In genomic region chr14:57978144-57978543, GRCm38 (mm10) we compare ENCODE assay signal across 25 mouse cellular contexts. TPM values are rescaled to one million over a fixed set of nuclear protein-coding genes. Genes with fewer than 3 reads are reported as not detected.
DNase-seq lines count a peak whose midpoint lies in the region; ATAC-seq and TF ChIP-seq lines count a peak whose summit lies in the region.
"Had no signal": no experiment of that assay in that cellular context is flagged by ENCODE, and none has a peak within 500 bp of the region (broad histone marks: within the 10 kb centered on the region; RNA-seq: fewer than 3 reads in every experiment).

No protein-coding gene starts in this region.

- no peaks in the 10 kb centered on the region for H3K36me3 ChIP-seq in hindbrain, embryonic 11.5 days (ENCODE audit: control insufficient read depth, insufficient read depth, low read length)
- H3K36me3 ChIP-seq in hindbrain, postnatal 0 days (ENCODE audit: insufficient read depth, low read length) = no peaks in the 10 kb centered on the region
- no peaks in the 10 kb centered on the region for H3K36me3 ChIP-seq in embryonic facial prominence, embryonic 15.5 days
- H3K36me3 ChIP-seq in limb, embryonic 12.5 days = no peaks in the 10 kb centered on the region
- H3K36me3 ChIP-seq in kidney, embryonic 16.5 days (ENCODE audit: insufficient read depth, low read length) = no peaks in the 10 kb centered on the region
- H3K36me3 ChIP-seq: forebrain, embryonic 15.5 days; heart, embryonic 10.5 days; heart, embryonic 15.5 days; hindbrain, embryonic 13.5 days; midbrain, embryonic 13.5 days; neural tube, embryonic 13.5 days had no signal

- no peak for TF ChIP-seq CTCF in hindbrain, postnatal 0 days (IDR thresholded peaks at IDR 0.05; ENCODE audit: low read depth)

- H3K9me3 ChIP-seq in hindbrain, embryonic 11.5 days (ENCODE audit: control insufficient read depth, low read length) = no peaks in the 10 kb centered on the region
- no peaks in the 10 kb centered on the region for H3K9me3 ChIP-seq in hindbrain, postnatal 0 days (ENCODE audit: low read length)
- no peaks in the 10 kb centered on the region for H3K9me3 ChIP-seq in embryonic facial prominence, embryonic 15.5 days (replicated peaks)
- H3K9me3 ChIP-seq in limb, embryonic 12.5 days = no peaks in the 10 kb centered on the region
- no peaks in the 10 kb centered on the region for H3K9me3 ChIP-seq in kidney, embryonic 16.5 days (ENCODE audit: low read length)
- H3K9me3 ChIP-seq: forebrain, embryonic 15.5 days; heart, embryonic 10.5 days; heart, embryonic 15.5 days; hindbrain, embryonic 13.5 days; midbrain, embryonic 13.5 days; neural tube, embryonic 13.5 days; stomach, embryonic 15.5 days had no signal

- no peak overlapping the region for H3K4me3 ChIP-seq in hindbrain, embryonic 11.5 days (ENCODE audit: low read depth, low read length)
- H3K4me3 ChIP-seq in hindbrain, postnatal 0 days (ENCODE audit: low read length) = no peak overlapping the region
- H3K4me3 ChIP-seq in embryonic facial prominence, embryonic 15.5 days (replicated peaks) = no peak overlapping the region
- H3K4me3 ChIP-seq in limb, embryonic 12.5 days (replicated peaks) = no peak overlapping the region
- no peak overlapping the region for H3K4me3 ChIP-seq in kidney, embryonic 16.5 days (ENCODE audit: low read length)
- H3K4me3 ChIP-seq: forebrain, embryonic 15.5 days; heart, embryonic 10.5 days; heart, embryonic 15.5 days; hindbrain, embryonic 13.5 days; left cerebral cortex, adult 2 months; midbrain, embryonic 13.5 days; neural tube, embryonic 13.5 days; stomach, embryonic 15.5 days had no signal

- DNase-seq in hindbrain, embryonic 11.5 days (ENCODE audit: low spot score) = peak; percentile 3
- no peak for DNase-seq in hindbrain, postnatal 0 days (ENCODE audit: low spot score)
- no peak for DNase-seq in cerebellum, postnatal 4 days (ENCODE audit: low spot score in 2 of 2)
- DNase-seq in retina, postnatal 1 day = no peak
- DNase-seq: adrenal gland, postnatal 25 days; cerebellum, adult 11-12 months; cerebellum, adult 9-11 months; kidney, adult 9 months; kidney, postnatal 25 days; lung, postnatal 36 days; right cerebral cortex, postnatal 25 days; thymus, postnatal 14 days had no signal

- H3K9ac ChIP-seq in hindbrain, embryonic 11.5 days (ENCODE audit: low read depth, low read length) = no peak overlapping the region
- no peak overlapping the region for H3K9ac ChIP-seq in hindbrain, postnatal 0 days (replicated peaks; ENCODE audit: low read length)
- no peak overlapping the region for H3K9ac ChIP-seq in embryonic facial prominence, embryonic 15.5 days
- no peak overlapping the region for H3K9ac ChIP-seq in limb, embryonic 12.5 days (replicated peaks)
- no peak overlapping the region for H3K9ac ChIP-seq in kidney, embryonic 16.5 days (replicated peaks; ENCODE audit: low read length)
- H3K9ac ChIP-seq: forebrain, embryonic 15.5 days; heart, embryonic 15.5 days; hindbrain, embryonic 13.5 days; midbrain, embryonic 13.5 days; neural tube, embryonic 13.5 days; stomach, embryonic 15.5 days had no signal

- H3K4me2 ChIP-seq in hindbrain, embryonic 11.5 days (replicated peaks; ENCODE audit: low read depth, low read length) = no peak overlapping the region
- no peak overlapping the region for H3K4me2 ChIP-seq in hindbrain, postnatal 0 days (ENCODE audit: low read depth, low read length)
- H3K4me2 ChIP-seq in embryonic facial prominence, embryonic 15.5 days (replicated peaks) = no peak overlapping the region
- H3K4me2 ChIP-seq in limb, embryonic 12.5 days = no peak overlapping the region
- no peak overlapping the region for H3K4me2 ChIP-seq in kidney, embryonic 16.5 days (replicated peaks; ENCODE audit: low read depth, low read length)
- H3K4me2 ChIP-seq: forebrain, embryonic 15.5 days; heart, embryonic 15.5 days; hindbrain, embryonic 13.5 days; liver, embryonic 11.5 days; midbrain, embryonic 13.5 days; neural tube, embryonic 13.5 days; stomach, embryonic 15.5 days had no signal

- no peaks in the 10 kb centered on the region for H3K27me3 ChIP-seq in hindbrain, embryonic 11.5 days (ENCODE audit: control insufficient read depth, insufficient read depth, low read length)
- H3K27me3 ChIP-seq in hindbrain, postnatal 0 days (ENCODE audit: insufficient read depth, low read length) = no peaks in the 10 kb centered on the region
- H3K27me3 ChIP-seq in embryonic facial prominence, embryonic 15.5 days = no peaks in the 10 kb centered on the region
- no peaks in the 10 kb centered on the region for H3K27me3 ChIP-seq in limb, embryonic 12.5 days
- H3K27me3 ChIP-seq in kidney, embryonic 16.5 days (ENCODE audit: insufficient read depth, low read length) = no peaks in the 10 kb centered on the region
- H3K27me3 ChIP-seq: forebrain, embryonic 15.5 days; heart, embryonic 15.5 days; hindbrain, embryonic 13.5 days; midbrain, embryonic 13.5 days; neural tube, embryonic 13.5 days; stomach, embryonic 15.5 days had no signal

- peaks cover 3% of the 10 kb centered on the region; the same call in 1 of the 2 replicates for H3K4me1 ChIP-seq in hindbrain, embryonic 11.5 days (replicated peaks; ENCODE audit: control insufficient read depth, insufficient read depth, low read length)
- H3K4me1 ChIP-seq in hindbrain, postnatal 0 days (ENCODE audit: insufficient read depth, low read length) = no peaks in the 10 kb centered on the region
- peaks cover 14% of the 10 kb centered on the region; the same call in 1 of the 2 replicates for H3K4me1 ChIP-seq in embryonic facial prominence, embryonic 15.5 days
- H3K4me1 ChIP-seq in limb, embryonic 12.5 days (replicated peaks) = peaks cover 56% of the 10 kb centered on the region
- peaks cover 28% of the 10 kb centered on the region for H3K4me1 ChIP-seq in kidney, embryonic 16.5 days (ENCODE audit: insufficient read depth, low read length)

- no peak overlapping the region for H3K27ac ChIP-seq in hindbrain, embryonic 11.5 days (ENCODE audit: low read depth, low read length)
- H3K27ac ChIP-seq in hindbrain, postnatal 0 days = no peak overlapping the region
- H3K27ac ChIP-seq in embryonic facial prominence, embryonic 15.5 days (replicated peaks) = peak overlapping the region; percentile 51; the same call in 1 of the 2 replicates
- peak overlapping the region; percentile 41; the same call in 1 of the 2 replicates for H3K27ac ChIP-seq in limb, embryonic 12.5 days
- no peak overlapping the region for H3K27ac ChIP-seq in kidney, embryonic 16.5 days (ENCODE audit: low read length)
- H3K27ac ChIP-seq: forebrain, embryonic 15.5 days; heart, embryonic 10.5 days; heart, embryonic 15.5 days; hindbrain, embryonic 13.5 days; left cerebral cortex, adult 2 months; midbrain, embryonic 13.5 days; neural tube, embryonic 13.5 days; stomach, embryonic 15.5 days had no signal

- no peak for ATAC-seq in hindbrain, embryonic 11.5 days (ENCODE audit: low FRiP score)
- no peak for ATAC-seq in hindbrain, postnatal 0 days
- no peak for ATAC-seq in embryonic facial prominence, embryonic 15.5 days (ENCODE audit: insufficient number of reproducible peaks, low FRiP score, low TSS enrichment, low read depth)
- ATAC-seq in limb, embryonic 12.5 days (ENCODE audit: insufficient number of reproducible peaks, insufficient read depth, low FRiP score, low TSS enrichment, low read depth) = no peak
- no peak for ATAC-seq in kidney, embryonic 16.5 days (ENCODE audit: low FRiP score, low TSS enrichment)
- ATAC-seq: forebrain, embryonic 15.5 days; intestine, postnatal 0 days; midbrain, embryonic 13.5 days had no signal

- WGBS in hindbrain, embryonic 11.5 days = 36% methylated on average over 5 of the region's 5 CpGs
- WGBS in hindbrain, postnatal 0 days = 57% methylated on average over 5 of the region's 5 CpGs
- 17% methylated on average over 5 of the region's 5 CpGs for WGBS in embryonic facial prominence, embryonic 15.5 days
- 7% methylated on average over 5 of the region's 5 CpGs for WGBS in limb, embryonic 12.5 days
- 29% methylated on average over 5 of the region's 5 CpGs for WGBS in kidney, embryonic 16.5 days

RNA-seq across cellular contexts. Expression of gene Micu2, which starts 20.9 kb away (rescaled TPM):
- 45.1 and 56.9 TPM in 2 replicates for polyA plus RNA-seq in hindbrain, embryonic 11.5 days (2014; fragmentation: Nextera tagmentation; extraction: Ambion mirVana)
- total RNA-seq in hindbrain, postnatal 0 days (2014; rRNA removed) = 42.1 and 43.5 TPM in 2 replicates
- 69.1 and 70.9 TPM in 2 replicates for polyA plus RNA-seq in hindbrain, postnatal 0 days (2015; fragmentation: Nextera tagmentation; extraction: Ambion mirVana)
- 93.1 and 94.9 TPM in 2 replicates for polyA plus RNA-seq in embryonic facial prominence, embryonic 15.5 days (2015; fragmentation: Nextera tagmentation; extraction: Ambion mirVana)
- 98.2 and 99.0 TPM in 2 replicates for polyA plus RNA-seq in limb, embryonic 12.5 days (2016; fragmentation: Nextera tagmentation; extraction: Ambion mirVana)
- 86.2 and 92.1 TPM in 2 replicates for polyA plus RNA-seq in kidney, embryonic 16.5 days (2015; fragmentation: Nextera tagmentation; extraction: Ambion mirVana)

Comparison
In these comparisons a context has a peak if more than half of its experiments do, and no peak if none do; other contexts are left out.
1. H3K27ac ChIP-seq: peak in embryonic facial prominence, embryonic 15.5 days (single experiment) and limb, embryonic 12.5 days (single experiment); none in hindbrain, embryonic 11.5 days (single experiment), hindbrain, postnatal 0 days (single experiment) and kidney, embryonic 16.5 days (single experiment).